Comparison of ENCODE assay signal across 19 mouse cellular contexts in the genomic region with DNA sequence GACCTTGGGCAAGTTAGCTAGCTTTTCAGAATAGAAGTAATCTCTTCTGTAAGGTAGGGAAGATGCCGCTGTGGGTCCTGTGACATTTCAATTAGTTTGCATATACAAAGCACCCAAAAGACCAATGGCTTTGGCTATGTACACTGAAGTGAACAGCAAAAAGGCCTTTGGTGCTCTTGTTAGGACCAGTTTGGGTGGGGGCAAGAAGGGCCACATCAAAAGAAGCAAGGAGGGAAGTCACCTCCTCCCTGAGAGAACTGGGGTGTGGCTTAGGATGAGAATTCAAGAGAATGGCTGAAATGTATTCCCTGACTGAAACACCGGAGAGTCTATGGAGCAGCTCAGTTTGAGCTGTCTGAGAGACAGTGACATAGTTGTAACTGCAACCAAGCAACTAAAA. TPM values are rescaled to one million over a fixed set of nuclear protein-coding genes. Genes with fewer than 3 reads are reported as not detected.
"Had no signal": no experiment of that assay in that cellular context is flagged by ENCODE, and none has a peak within 500 bp of the region (broad histone marks: within the 10 kb centered on the region; RNA-seq: fewer than 3 reads in every experiment).

No protein-coding gene starts in this region.

- ATAC-seq: liver, postnatal 0 days; lung, postnatal 0 days; midbrain, embryonic 15.5 days had no signal

- H3K27ac ChIP-seq: liver, embryonic 15.5 days; lung, embryonic 15.5 days; macrophage; midbrain, embryonic 15.5 days; neural tube, embryonic 12.5 days; stomach, embryonic 15.5 days; stomach, postnatal 0 days had no signal

- H3K4me3 ChIP-seq: liver, embryonic 15.5 days; lung, embryonic 15.5 days; megakaryocyte, embryonic 14.5 days; midbrain, embryonic 15.5 days; neural tube, embryonic 12.5 days; stomach, embryonic 15.5 days had no signal

- H3K36me3 ChIP-seq: liver, embryonic 15.5 days; lung, embryonic 15.5 days; midbrain, embryonic 15.5 days; neural tube, embryonic 12.5 days; stomach, embryonic 15.5 days had no signal

- H3K27me3 ChIP-seq: liver, embryonic 15.5 days; lung, embryonic 15.5 days; midbrain, embryonic 15.5 days; neural tube, embryonic 12.5 days; stomach, embryonic 15.5 days had no signal

- H3K9me3 ChIP-seq: liver, embryonic 15.5 days; lung, embryonic 15.5 days; midbrain, embryonic 15.5 days; neural tube, embryonic 12.5 days; stomach, embryonic 15.5 days had no signal

- H3K9ac ChIP-seq: liver, embryonic 15.5 days; liver, postnatal 0 days; lung, embryonic 15.5 days; midbrain, embryonic 15.5 days; neural tube, embryonic 12.5 days; stomach, embryonic 15.5 days had no signal

- H3K4me1 ChIP-seq: liver, embryonic 15.5 days; megakaryocyte, embryonic 14.5 days; neural tube, embryonic 12.5 days; stomach, embryonic 15.5 days had no signal

- DNase-seq: liver, postnatal 0 days; lung, adult 2 months; lung, postnatal 14 days; lung, postnatal 36 days; right cerebral cortex, postnatal 25 days; thymus, adult 2 months; thymus, postnatal 25 days; thymus, postnatal 4 days had no signal

- H3K4me2 ChIP-seq: liver, embryonic 15.5 days; lung, embryonic 15.5 days; midbrain, embryonic 11.5 days; midbrain, embryonic 15.5 days; neural tube, embryonic 12.5 days; stomach, embryonic 15.5 days had no signal

RNA-seq across cellular contexts. Expression of gene Garnl3, which starts 56.5 kb away (rescaled TPM):
- total RNA-seq: megakaryocyte progenitor cell, adult 5-6 weeks had no signal
